22 mouse cellular contexts compared by ENCODE assay signal in the genomic region with DNA sequence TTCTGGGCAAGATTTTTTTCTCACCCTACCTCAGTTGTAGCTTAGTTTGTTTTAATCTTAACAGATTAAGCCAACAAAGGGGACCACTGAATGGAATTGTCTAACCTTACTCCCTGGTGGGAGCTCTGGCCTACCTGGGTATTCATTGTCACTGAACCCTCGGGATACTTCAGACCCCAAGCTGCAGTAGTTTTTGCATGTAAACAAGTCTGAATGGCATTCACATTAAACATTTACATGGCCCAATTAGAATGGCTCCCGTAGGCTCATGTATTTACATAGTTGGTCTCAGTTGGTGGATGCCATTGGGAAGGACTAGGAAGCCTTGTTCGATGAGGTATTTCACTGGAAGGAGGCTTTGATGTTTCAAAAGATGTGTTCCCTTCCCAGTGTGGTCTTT.
"Had no signal": no experiment of that assay in that cellular context is flagged by ENCODE, and none has a peak within 500 bp of the region (broad histone marks: within the 10 kb centered on the region; RNA-seq: fewer than 3 reads in every experiment).

No protein-coding gene starts in this region.

- DNase-seq: gastrocnemius, adult 2 months; gastrocnemius, postnatal 14 days; gastrocnemius, postnatal 36 days; heart, adult 11 months; heart, adult 2 months; heart, postnatal 14 days; heart, postnatal 36 days; kidney, adult 11 months; kidney, adult 2 months; kidney, adult 9 months; kidney, postnatal 14 days; kidney, postnatal 36 days; layer of hippocampus, adult 9-11 months; layer of hippocampus, postnatal 36 days; left cerebral cortex, postnatal 4 days had no signal

- H3K4me3 ChIP-seq: gastrocnemius, adult 2 months; heart, adult 2 months; heart, embryonic 13.5 days; heart, embryonic 15.5 days; hindbrain, embryonic 13.5 days; hindbrain, embryonic 15.5 days; kidney, embryonic 15.5 days; limb, embryonic 13.5 days; limb, embryonic 15.5 days had no signal

- H3K9me3 ChIP-seq: heart, embryonic 13.5 days; heart, embryonic 15.5 days; hindbrain, embryonic 13.5 days; hindbrain, embryonic 15.5 days; kidney, embryonic 15.5 days; limb, embryonic 13.5 days; limb, embryonic 15.5 days had no signal

- H3K27me3 ChIP-seq: heart, embryonic 13.5 days; heart, embryonic 15.5 days; hindbrain, embryonic 13.5 days; hindbrain, embryonic 15.5 days; kidney, embryonic 15.5 days; limb, embryonic 13.5 days; limb, embryonic 15.5 days had no signal

- H3K36me3 ChIP-seq: heart, embryonic 13.5 days; heart, embryonic 15.5 days; hindbrain, embryonic 13.5 days; hindbrain, embryonic 15.5 days; kidney, embryonic 15.5 days; limb, embryonic 13.5 days; limb, embryonic 15.5 days had no signal
